Mouse (Mus musculus) layer of hippocampus, adult 2 months (tissue): ENCODE data around the gene Eif4e1b. TPM values are rescaled to one million over a fixed set of nuclear protein-coding genes. Genes with fewer than 3 reads are reported as not detected.

Experiments used
- DNase-seq, 2 experiments: peaks; one replicate each; pipeline ENCODE4 v3.0.0; 2022; ENCODE audit warnings: low spot score in 2 of 2
- H3K27ac ChIP-seq: fragments of 200-600 bp; 2 replicates; pipeline ENCODE4 v1.8.1; 2022
- H3K4me3 ChIP-seq: fragments of 200-600 bp; 2 replicates; pipeline ENCODE4 v1.8.1; 2022; ENCODE audit warnings: mild to moderate bottlenecking
- CTCF ChIP-seq: fragments of 200-600 bp; conservative IDR thresholded peaks from 2 replicates; pipeline ENCODE4 v1.8.1; 2022; ENCODE audit warnings: antibody characterized with exemption, mild to moderate bottlenecking, moderate library complexity
- total RNA-seq, 2 experiments: library from RNA; stranded (reverse); gene quantifications; 2 replicates each; pipeline ENCODE4 v1.2.3; 2021

Eif4e1b gene
- total RNA-seq, 2 experiments from 2014 or later: not detected

DNA sequence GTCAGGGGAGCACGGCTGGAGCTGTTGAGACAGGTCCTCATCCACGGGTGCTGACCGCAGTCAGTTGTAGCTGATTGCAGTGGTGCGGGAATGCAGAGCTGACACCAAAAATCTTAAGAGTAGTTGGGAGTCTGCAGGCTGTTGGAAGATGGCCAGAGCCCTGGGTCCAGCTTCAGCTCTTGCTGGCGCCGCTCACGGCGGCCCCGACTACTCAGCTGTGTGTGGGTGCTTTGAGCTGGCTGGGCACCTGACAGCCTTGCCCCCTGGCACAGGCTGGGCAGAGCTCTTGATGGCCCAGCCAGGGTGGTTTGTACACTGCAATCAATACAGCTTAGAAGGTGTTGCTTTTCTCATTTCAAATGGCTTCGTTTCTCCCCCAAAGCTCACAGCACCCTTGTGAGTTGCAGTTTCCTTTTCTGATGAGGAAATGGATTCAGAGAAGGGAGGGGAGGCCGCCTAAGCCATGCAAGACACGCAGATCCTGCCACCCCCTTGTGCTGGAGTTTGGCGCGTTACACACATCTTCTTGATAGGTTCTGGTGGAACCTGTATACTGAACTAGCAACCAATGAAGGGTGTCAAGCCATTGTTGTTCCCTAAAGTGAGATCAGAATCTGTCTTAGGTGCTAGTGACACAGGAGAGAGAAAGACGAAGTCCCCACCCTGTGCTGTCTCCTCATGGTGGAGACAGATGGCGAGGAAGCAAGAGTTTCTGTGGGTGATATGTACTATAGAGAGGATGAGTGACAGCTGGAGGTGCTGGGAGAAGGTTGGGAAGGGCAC, 14.3 kb downstream of the Eif4e1b start:
- peak in 1 of 2 experiments; percentile 39 for DNase-seq
- H3K27ac ChIP-seq: peak overlapping the region; percentile 90
- TF ChIP-seq CTCF: no peak
- no peak overlapping the region for H3K4me3 ChIP-seq

- TF ChIP-seq CTCF: no peak
- DNase-seq: peak; percentile 65 to 78
- H3K27ac ChIP-seq: peak overlapping the region; percentile 90
- no peak overlapping the region for H3K4me3 ChIP-seq
These were observed 14.9 kb downstream of the Eif4e1b start for GRCm38 (mm10) chr13:54798740-54799139.

- H3K27ac ChIP-seq: peak overlapping the region; percentile 90
- peak; percentile 98 for TF ChIP-seq CTCF
- no peak overlapping the region; the same call in 1 of the 2 replicates for H3K4me3 ChIP-seq
- peak; percentile 82 to 90 for DNase-seq
These were observed 15.9 kb downstream of the Eif4e1b start for GRCm38 (mm10) chr13:54799701-54800100.

DNA sequence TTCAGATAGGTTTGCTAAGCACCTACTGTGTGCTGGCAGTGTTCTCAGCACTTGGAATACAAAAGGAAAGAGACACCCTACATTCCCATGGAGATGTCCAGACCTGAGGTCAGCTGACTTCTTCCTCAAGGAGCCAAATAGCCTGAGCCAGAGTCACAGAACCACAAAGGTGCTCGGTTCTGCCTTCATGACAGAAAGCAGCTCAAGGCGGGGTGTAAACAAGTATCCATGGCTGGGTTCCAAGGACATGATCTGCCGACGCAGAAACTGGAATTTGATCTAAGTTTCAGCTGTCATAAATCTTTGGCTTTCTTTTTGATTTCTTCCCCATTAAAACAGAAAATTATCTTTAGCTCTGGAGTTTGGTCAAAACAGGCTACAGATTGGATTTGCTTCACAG, 16.4 kb downstream of the Eif4e1b start:
- H3K4me3 ChIP-seq: no peak overlapping the region
- DNase-seq: no peak
- no peak for TF ChIP-seq CTCF
- peak overlapping the region; percentile 90 for H3K27ac ChIP-seq

GRCm38 (mm10) chr13:54803010-54803409, 19.2 kb downstream of the Eif4e1b start:
- no peak overlapping the region for H3K4me3 ChIP-seq
- no peak overlapping the region for H3K27ac ChIP-seq
- peak; percentile 69 for TF ChIP-seq CTCF

GRCm38 (mm10) chr13:54805134-54805838, 21.5 kb downstream of the Eif4e1b start:
- TF ChIP-seq CTCF: peak; percentile 90
- no peak overlapping the region for H3K4me3 ChIP-seq
- peak in 1 of 2 experiments; percentile 73 for DNase-seq
- H3K27ac ChIP-seq: no peak overlapping the region

More at GRCm38 (mm10) chr13:54803010-54803409, 19.2 kb downstream of the Eif4e1b start:
- DNase-seq: no peak

- DNase-seq: no peak
- no peak overlapping the region for H3K27ac ChIP-seq
- no peak for TF ChIP-seq CTCF
- H3K4me3 ChIP-seq: no peak overlapping the region
These were observed 22.7 kb downstream of the Eif4e1b start for GRCm38 (mm10) chr13:54806434-54806976.

- H3K4me3 ChIP-seq: no peak overlapping the region
- peak overlapping the region; percentile 65; the same call in 1 of the 2 replicates for H3K27ac ChIP-seq
- TF ChIP-seq CTCF: no peak
- no peak for DNase-seq
These were observed 24.3 kb downstream of the Eif4e1b start for GRCm38 (mm10) chr13:54808067-54808466.

- no peak for DNase-seq
- peak overlapping the region; percentile 23; the same call in 1 of the 2 replicates for H3K27ac ChIP-seq
- H3K4me3 ChIP-seq: no peak overlapping the region
- TF ChIP-seq CTCF: no peak
These were observed 27.7 kb downstream of the Eif4e1b start for GRCm38 (mm10) chr13:54811476-54811875.

GRCm38 (mm10) chr13:54813381-54813780, 29.6 kb downstream of the Eif4e1b start:
- H3K4me3 ChIP-seq: no peak overlapping the region
- TF ChIP-seq CTCF: no peak

DNA sequence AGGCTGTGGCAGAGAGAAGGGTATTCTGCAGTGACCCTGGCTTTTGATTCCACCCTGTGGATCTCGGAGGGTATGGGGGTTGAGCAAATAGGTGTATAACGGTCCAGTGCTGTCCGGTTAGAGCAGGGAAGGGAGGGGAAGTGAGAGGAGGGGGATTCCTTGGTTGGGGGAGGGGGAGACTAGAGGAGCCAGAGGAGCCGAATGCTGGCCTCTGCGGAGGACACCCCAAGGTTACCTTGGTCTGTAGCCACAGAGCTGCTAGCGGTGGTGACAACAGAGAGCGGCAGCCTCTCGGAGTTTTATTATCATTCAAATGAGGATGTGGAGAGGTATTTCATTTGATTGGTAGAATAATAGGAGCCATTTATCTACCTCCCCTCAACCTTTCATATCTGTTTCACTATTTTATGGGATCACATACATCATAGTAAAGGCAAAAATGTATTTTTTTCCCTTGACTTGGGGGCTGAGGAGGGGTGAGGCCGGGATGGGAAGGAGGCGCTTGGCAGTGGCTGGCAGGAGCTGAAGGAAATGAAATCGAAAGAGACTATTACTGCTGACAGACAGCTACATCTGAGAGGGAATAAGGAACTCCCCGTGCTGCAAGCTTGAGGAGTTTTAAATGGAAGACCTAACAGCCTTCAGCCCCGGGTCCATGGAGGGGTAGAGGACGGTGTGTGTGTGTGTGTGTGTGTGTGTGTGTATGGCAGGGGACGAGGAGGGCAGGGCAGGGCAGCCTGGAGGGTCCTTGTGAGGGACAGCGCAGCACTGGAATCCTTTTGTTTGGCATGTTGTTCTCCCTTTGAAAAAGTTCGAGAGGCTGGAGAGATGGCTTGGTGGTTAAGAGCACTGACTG, 34.8 kb downstream of the Eif4e1b start:
- no peak for DNase-seq
- no peak overlapping the region for H3K27ac ChIP-seq
- TF ChIP-seq CTCF: no peak

More at GRCm38 (mm10) chr13:54813381-54813780, 29.6 kb downstream of the Eif4e1b start:
- H3K27ac ChIP-seq: no peak overlapping the region
- DNase-seq: no peak

GRCm38 (mm10) chr13:54821106-54821505, 37.3 kb downstream of the Eif4e1b start:
- no peak for DNase-seq
- no peak overlapping the region for H3K27ac ChIP-seq
- no peak overlapping the region for H3K4me3 ChIP-seq
- no peak for TF ChIP-seq CTCF

More for the DNA sequence above, 34.8 kb downstream of the Eif4e1b start:
- H3K4me3 ChIP-seq: no peak overlapping the region
